Mouse (Mus musculus) midbrain, embryonic 15.5 days (tissue): Measurements from ENCODE around the gene Bmpr1b. TPM values are rescaled to one million over a fixed set of nuclear protein-coding genes. Genes with fewer than 3 reads are reported as not detected.
A peak's percentile ranks its signal among the peaks of the same experiment; 100 is the strongest.

Experiments used
- ATAC-seq: fragments of 200-750 bp; cut with Nextera tagmentation; replicated peaks from 2 replicates; pipeline ENCODE4 v1.8.0; 2017; ENCODE audit warnings: moderate TSS enrichment
- H3K27ac ChIP-seq: fragments of 300-500 bp; sonication (generic); 2 replicates; pipeline ENCODE4 v1.5.1; 2015; ENCODE audit warnings: mild to moderate bottlenecking, inconsistent platforms
- H3K27me3 ChIP-seq: fragments of 300-500 bp; sonication (generic); replicated peaks from 2 replicates; pipeline ENCODE4 v1.6.1; 2015; ENCODE audit warnings: inconsistent platforms
- H3K36me3 ChIP-seq: fragments of 300-500 bp; sonication (generic); replicated peaks from 2 replicates; pipeline ENCODE4 v1.6.1; 2015; ENCODE audit warnings: inconsistent platforms
- H3K4me1 ChIP-seq: fragments of 300-500 bp; sonication (generic); 2 replicates; pipeline ENCODE4 v1.6.1; 2015; ENCODE audit warnings: inconsistent platforms
- H3K4me2 ChIP-seq: fragments of 300-500 bp; sonication (generic); 2 replicates; pipeline ENCODE4 v1.6.1; 2015; ENCODE audit warnings: inconsistent platforms, mild to moderate bottlenecking, moderate library complexity
- H3K4me3 ChIP-seq: fragments of 300-500 bp; sonication (generic); 2 replicates; pipeline ENCODE4 v1.5.1; 2015; ENCODE audit warnings: mild to moderate bottlenecking, inconsistent platforms
- H3K9ac ChIP-seq: fragments of 300-500 bp; sonication (generic); 2 replicates; pipeline ENCODE4 v1.6.1; 2015; ENCODE audit warnings: mild to moderate bottlenecking, inconsistent platforms
- H3K9me3 ChIP-seq: fragments of 300-500 bp; sonication (generic); 2 replicates; pipeline ENCODE4 v1.6.1; 2016; ENCODE audit warnings: inconsistent platforms
- WGBS: fragments of 180-500 bp; shearing (Covaris S2); methylation state at CpG from one replicate; pipeline ENCODE4 v1.1.7; 2015; ENCODE audit warnings: mixed read lengths; 5-methylcytosine and 5-hydroxymethylcytosine counted together
- polyA plus RNA-seq: library from polyadenylated mRNA; unstranded; fragments of >200 nt; fragmentation: Nextera tagmentation; extraction: Ambion mirVana; gene quantifications from 2 replicates; pipeline ENCODE4 v1.2.1, GENCODE M21; 2015

Gene Bmpr1b
- polyA plus RNA-seq, 1 experiment from 2014 or later, result 2.3 TPM

DNA sequence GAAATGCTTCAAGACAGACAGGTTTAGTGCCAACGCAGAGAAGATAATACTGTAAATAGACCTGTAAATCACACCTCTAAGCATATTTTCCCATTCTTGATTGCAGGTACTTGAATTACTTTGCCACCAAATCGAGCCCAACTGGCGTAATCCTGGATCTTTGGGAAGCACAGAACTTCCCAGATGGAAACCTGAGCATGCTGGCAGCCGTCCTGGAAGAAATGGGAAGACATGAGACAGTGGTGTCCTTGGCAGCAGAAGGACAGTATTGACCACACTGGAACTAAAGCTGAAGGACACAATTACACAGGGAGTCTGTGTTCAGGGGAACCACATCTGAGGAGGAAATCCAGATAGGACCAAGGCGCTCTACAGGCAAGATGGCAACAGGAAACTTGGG, 340.9 kb downstream of the Bmpr1b start:
- Histone ChIP-seq H3K36me3 (no peaks in the 10 kb centered on the region), H3K4me2 (no peak overlapping the region), H3K4me1 (no peaks in the 10 kb centered on the region), H3K27ac (no peak overlapping the region), H3K4me3 (no peak overlapping the region), H3K27me3 (no peaks in the 10 kb centered on the region), H3K9me3 (no peaks in the 10 kb centered on the region), H3K9ac (no peak overlapping the region)
- no peak for ATAC-seq
- WGBS, result 93% methylated on average over 5 of the region's 5 CpGs

- no peaks in the 10 kb centered on the region for H3K9me3 ChIP-seq
- ATAC-seq, result peak; percentile 96
- peaks cover 15% of the 10 kb centered on the region for H3K4me1 ChIP-seq
- H3K36me3 ChIP-seq, result no peaks in the 10 kb centered on the region
- H3K4me2 ChIP-seq, result peak overlapping the region; percentile 38
- no peaks in the 10 kb centered on the region for H3K27me3 ChIP-seq
- H3K27ac ChIP-seq, result peak overlapping the region; percentile 40; the same call in 1 of the 2 replicates
- H3K4me3 ChIP-seq, result peak overlapping the region; percentile 16; the same call in 1 of the 2 replicates
- WGBS, result 4% methylated on average over 13 of the region's 13 CpGs
- H3K9ac ChIP-seq, result no peak overlapping the region
Observed at GRCm38 (mm10) chr3:141819331-141819941, 349.8 kb downstream of the Bmpr1b start.

DNA sequence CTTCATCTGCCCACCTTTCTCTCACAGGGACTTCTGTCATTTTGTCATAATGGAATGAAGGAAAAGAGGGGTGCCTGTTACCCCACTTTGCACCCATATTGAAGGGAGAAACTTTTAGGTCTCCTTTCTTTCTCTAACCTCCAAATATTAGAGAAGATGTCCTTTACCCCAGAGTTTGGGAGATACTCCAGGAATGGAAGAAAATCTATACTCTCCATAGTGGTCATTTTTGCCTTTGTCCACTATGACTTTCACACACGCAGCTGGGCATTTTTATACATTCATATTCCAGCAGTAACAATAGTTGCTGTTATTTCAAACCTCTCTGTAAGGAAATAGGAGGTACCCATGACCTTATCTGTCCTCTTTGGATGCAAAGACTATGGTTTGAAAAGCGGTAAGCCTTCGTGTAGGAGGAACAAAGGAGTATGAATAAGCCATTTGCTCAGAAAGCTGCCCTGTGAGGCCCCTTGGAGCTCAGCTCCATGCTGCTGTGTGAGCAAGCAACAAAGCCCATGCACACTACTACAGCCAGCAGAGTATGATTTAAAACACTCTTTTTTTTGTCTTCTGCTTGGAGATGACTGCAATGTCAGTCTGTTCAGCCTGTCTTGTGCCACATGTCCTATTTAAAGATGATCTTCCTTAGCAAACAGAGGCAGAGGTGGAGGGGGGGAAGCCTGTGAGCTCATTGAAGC, 350.5 kb downstream of the Bmpr1b start:
- Histone ChIP-seq H3K27ac (peak overlapping the region; percentile 40), H3K4me3 (no peak overlapping the region), H3K9ac (no peak overlapping the region), H3K27me3 (no peaks in the 10 kb centered on the region), H3K4me1 (peaks cover 15% of the 10 kb centered on the region), H3K4me2 (peak overlapping the region; percentile 38; the same call in 1 of the 2 replicates), H3K36me3 (no peaks in the 10 kb centered on the region), H3K9me3 (no peaks in the 10 kb centered on the region)
- ATAC-seq, result peak; percentile 77
- WGBS, result 10% methylated on average over 3 of the region's 3 CpGs

DNA sequence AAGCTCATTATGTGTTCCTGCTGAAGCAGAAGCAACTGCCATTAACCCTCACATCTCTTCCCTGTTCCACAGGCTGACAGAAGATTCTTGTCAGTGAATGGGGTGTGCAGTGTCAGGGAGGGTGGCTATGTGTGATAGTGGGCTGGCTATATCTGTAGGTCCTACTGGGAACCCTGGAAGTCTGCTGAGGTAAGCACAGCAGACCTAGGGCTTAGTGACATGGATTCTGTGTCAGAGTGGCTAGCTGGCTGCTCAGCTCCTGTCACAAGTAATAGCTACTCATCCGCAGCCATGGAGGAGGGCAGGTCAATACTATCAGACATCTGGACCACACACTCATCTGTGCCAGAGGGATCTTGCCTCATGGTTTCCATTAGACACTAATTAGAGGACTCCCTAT, 354.4 kb downstream of the Bmpr1b start:
- Histone ChIP-seq H3K9ac (no peak overlapping the region), H3K27ac (no peak overlapping the region)

DNA sequence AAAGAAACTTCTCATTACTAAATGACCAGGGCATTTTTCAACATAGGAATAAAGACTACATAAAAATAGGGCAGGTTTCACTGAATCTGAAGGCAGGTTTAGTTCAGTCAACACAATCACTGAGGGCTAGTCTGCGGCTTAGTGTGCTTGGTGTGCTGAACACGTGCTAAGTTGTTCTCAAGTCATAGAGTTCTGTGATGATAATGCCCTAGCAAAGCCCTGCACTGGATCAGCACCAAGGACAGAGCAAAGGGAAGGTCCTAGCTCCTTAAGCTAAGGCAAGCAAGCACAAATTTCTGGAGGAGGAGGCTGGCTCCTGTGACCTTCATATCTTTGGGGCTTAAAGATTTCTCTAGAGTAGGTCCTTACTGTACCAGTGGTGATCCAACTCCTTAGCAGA, 357.9 kb downstream of the Bmpr1b start:
- no peaks in the 10 kb centered on the region for H3K27me3 ChIP-seq
- no peak overlapping the region for H3K9ac ChIP-seq
- H3K4me1 ChIP-seq, result 0 out of 2 replicates have a peak, but pooled peaks cover 7% of the 10 kb centered on the region
- H3K4me3 ChIP-seq, result no peak overlapping the region
- 20% methylated on average over 2 of the region's 2 CpGs for WGBS
- H3K4me2 ChIP-seq, result no peak overlapping the region
- H3K27ac ChIP-seq, result no peak overlapping the region
- peak; percentile 33; the same call in 1 of the 2 replicates for ATAC-seq
- H3K36me3 ChIP-seq, result no peaks in the 10 kb centered on the region
- no peaks in the 10 kb centered on the region for H3K9me3 ChIP-seq

More for the DNA sequence above, 354.4 kb downstream of the Bmpr1b start:
- no peak overlapping the region for H3K4me2 ChIP-seq
- H3K9me3 ChIP-seq, result no peaks in the 10 kb centered on the region
- no peak overlapping the region for H3K4me3 ChIP-seq
- H3K36me3 ChIP-seq, result no peaks in the 10 kb centered on the region
- 63% methylated on average over 1 of the region's 1 CpGs for WGBS
- H3K4me1 ChIP-seq, result peaks cover 18% of the 10 kb centered on the region
- no peaks in the 10 kb centered on the region for H3K27me3 ChIP-seq
- ATAC-seq, result no peak

DNA sequence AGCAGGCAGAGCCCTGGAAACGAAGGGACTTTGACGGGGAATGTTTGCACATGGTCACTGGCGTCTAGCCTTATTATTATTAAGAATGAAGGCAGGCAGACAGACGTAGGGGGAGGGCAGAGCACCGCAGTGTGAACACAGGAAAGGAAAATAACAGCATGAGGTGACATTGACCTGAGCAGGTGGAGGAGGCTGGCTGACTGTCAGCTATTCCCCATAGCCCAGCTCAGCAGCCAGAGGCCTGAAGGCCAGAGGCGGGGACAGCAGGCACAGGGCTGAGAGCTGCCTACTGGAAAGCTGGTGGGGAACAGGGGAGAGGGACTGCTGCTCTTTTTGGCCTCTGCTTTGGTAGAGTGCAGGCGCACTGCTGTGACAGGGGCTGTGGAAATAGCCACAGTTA, 358.3 kb downstream of the Bmpr1b start:
- no peaks in the 10 kb centered on the region for H3K36me3 ChIP-seq
- H3K4me3 ChIP-seq, result no peak overlapping the region
- H3K27ac ChIP-seq, result no peak overlapping the region
- ATAC-seq, result peak; percentile 49
- H3K4me2 ChIP-seq, result no peak overlapping the region
- no peaks in the 10 kb centered on the region for H3K9me3 ChIP-seq
- H3K27me3 ChIP-seq, result no peaks in the 10 kb centered on the region
- 30% methylated on average over 7 of the region's 7 CpGs for WGBS
- no peak overlapping the region for H3K9ac ChIP-seq
- 0 out of 2 replicates have a peak, but pooled peaks cover 7% of the 10 kb centered on the region for H3K4me1 ChIP-seq

DNA sequence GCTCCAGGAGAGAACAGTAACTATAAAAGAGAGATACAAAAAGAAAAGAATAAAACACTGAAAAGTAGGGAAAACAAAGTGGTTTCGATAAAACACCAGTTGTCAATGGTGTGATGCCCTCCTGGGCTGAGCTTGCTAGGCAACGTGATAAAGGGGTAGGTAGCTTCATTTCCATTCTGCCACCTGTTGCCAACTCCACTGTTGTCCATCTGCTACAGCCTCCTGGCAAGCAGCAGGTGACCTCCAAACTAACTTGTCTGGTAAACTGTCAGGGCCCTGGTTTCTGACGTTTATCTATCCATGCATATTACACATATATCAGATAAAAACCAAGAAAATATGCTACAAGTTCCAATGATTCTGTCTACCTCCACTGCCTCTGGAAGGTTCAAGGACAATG, 359.6 kb downstream of the Bmpr1b start:
- H3K27me3 ChIP-seq, result no peaks in the 10 kb centered on the region
- no peaks in the 10 kb centered on the region for H3K9me3 ChIP-seq
- no peak overlapping the region for H3K4me3 ChIP-seq
- no peak overlapping the region for H3K9ac ChIP-seq
- no peaks in the 10 kb centered on the region for H3K36me3 ChIP-seq
- no peak overlapping the region for H3K4me2 ChIP-seq
- H3K27ac ChIP-seq, result no peak overlapping the region
- no peak for ATAC-seq
- 73% methylated on average over 3 of the region's 3 CpGs for WGBS
- 0 out of 2 replicates have a peak, but pooled peaks cover 7% of the 10 kb centered on the region for H3K4me1 ChIP-seq

DNA sequence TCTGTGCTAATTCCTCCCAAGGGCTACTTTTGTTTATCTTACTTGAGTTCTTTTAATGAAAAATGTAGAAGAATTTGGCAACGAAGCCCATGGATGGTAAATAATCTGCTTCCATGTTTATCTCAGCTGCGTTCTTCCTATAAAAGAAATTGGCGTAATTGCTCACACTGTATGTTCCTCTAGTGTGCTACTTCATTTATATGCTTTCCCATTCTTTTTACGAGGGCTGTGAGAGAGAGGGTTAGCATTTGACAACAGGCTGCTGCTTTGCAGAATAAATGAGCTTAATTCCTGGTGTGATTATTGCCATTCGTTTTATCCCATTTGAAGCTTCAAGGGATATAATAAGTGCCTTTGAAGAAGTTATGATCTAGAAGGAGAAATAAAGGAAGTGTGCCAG, 365.1 kb downstream of the Bmpr1b start:
- no peaks in the 10 kb centered on the region for H3K4me1 ChIP-seq
- H3K36me3 ChIP-seq, result no peaks in the 10 kb centered on the region
- H3K27ac ChIP-seq, result no peak overlapping the region
- ATAC-seq, result no peak
- no peaks in the 10 kb centered on the region for H3K9me3 ChIP-seq
- H3K4me3 ChIP-seq, result no peak overlapping the region
- WGBS, result 73% methylated on average over 5 of the region's 5 CpGs
- H3K4me2 ChIP-seq, result no peak overlapping the region
- H3K9ac ChIP-seq, result no peak overlapping the region
- H3K27me3 ChIP-seq, result no peaks in the 10 kb centered on the region

DNA sequence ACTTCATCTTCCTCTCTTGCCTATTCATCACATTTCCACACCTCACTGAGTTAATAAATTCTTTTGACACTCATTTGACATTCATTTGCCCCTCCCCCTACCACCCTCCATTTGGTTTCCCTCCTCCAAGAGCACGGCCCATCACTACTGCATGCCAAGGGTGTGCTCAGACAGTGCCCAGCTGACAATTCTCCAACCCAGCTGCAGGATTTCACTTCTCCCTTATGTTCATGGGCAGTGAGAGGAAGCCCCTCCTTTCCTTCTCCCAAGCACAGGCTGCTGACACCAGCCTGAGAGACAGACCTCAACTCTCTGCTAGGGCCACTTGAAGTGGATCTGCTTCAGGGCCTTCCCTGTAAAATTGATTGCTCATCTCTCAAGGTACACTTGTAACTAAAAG, 371.4 kb downstream of the Bmpr1b start:
- H3K9ac ChIP-seq, result no peak overlapping the region
- peak; percentile 56; the same call in 1 of the 2 replicates for ATAC-seq
- no peaks in the 10 kb centered on the region for H3K9me3 ChIP-seq
- H3K36me3 ChIP-seq, result no peaks in the 10 kb centered on the region
- H3K27ac ChIP-seq, result no peak overlapping the region
- H3K27me3 ChIP-seq, result no peaks in the 10 kb centered on the region
- WGBS, result 35% methylated on average over 1 of the region's 1 CpGs
- H3K4me2 ChIP-seq, result no peak overlapping the region
- H3K4me3 ChIP-seq, result no peak overlapping the region
- H3K4me1 ChIP-seq, result no peaks in the 10 kb centered on the region

GRCm38 (mm10) chr3:141797372-141797771, 371.9 kb downstream of the Bmpr1b start:
- Histone ChIP-seq H3K4me3 (no peak overlapping the region), H3K36me3 (no peaks in the 10 kb centered on the region), H3K9me3 (no peaks in the 10 kb centered on the region), H3K9ac (no peak overlapping the region), H3K4me2 (no peak overlapping the region), H3K4me1 (no peaks in the 10 kb centered on the region), H3K27me3 (no peaks in the 10 kb centered on the region), H3K27ac (no peak overlapping the region)
- ATAC-seq, result no peak

DNA sequence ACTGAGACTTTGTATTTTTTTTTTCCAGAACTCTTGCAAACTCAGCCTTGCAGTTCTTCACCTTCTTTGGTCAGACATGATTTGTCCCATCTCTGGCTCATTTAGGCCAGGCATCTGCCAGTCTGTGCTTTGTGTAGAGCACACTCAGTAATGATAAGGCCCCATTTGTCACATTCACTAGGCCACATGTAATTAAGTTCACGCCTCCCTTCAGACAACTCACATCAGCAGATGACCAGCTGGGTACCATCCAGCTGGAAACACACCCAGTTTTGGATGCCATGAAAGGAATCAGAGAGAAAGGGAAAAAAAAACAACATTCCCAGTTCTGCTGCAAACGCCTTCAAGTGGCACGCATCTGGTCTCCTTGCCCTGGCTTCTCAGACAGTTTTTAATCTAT, 374.9 kb downstream of the Bmpr1b start:
- H3K4me1 ChIP-seq, result no peaks in the 10 kb centered on the region
- WGBS, result 81% methylated on average over 3 of the region's 3 CpGs
- no peak for ATAC-seq

GRCm38 (mm10) chr3:141793755-141794154, 375.5 kb downstream of the Bmpr1b start:
- H3K27me3 ChIP-seq, result no peaks in the 10 kb centered on the region
- WGBS, result 90% methylated on average over 2 of the region's 2 CpGs
- H3K4me3 ChIP-seq, result no peak overlapping the region
- no peak for ATAC-seq
- H3K9ac ChIP-seq, result no peak overlapping the region
- no peak overlapping the region for H3K4me2 ChIP-seq
- H3K36me3 ChIP-seq, result 0 out of 2 replicates have a peak, but pooled peaks cover 2% of the 10 kb centered on the region
- no peaks in the 10 kb centered on the region for H3K9me3 ChIP-seq
- H3K4me1 ChIP-seq, result no peaks in the 10 kb centered on the region
- no peak overlapping the region for H3K27ac ChIP-seq

More for the DNA sequence above, 374.9 kb downstream of the Bmpr1b start:
- Histone ChIP-seq H3K9ac (no peak overlapping the region), H3K4me2 (no peak overlapping the region), H3K36me3 (no peaks in the 10 kb centered on the region), H3K27ac (no peak overlapping the region), H3K27me3 (no peaks in the 10 kb centered on the region), H3K4me3 (no peak overlapping the region), H3K9me3 (no peaks in the 10 kb centered on the region)

DNA sequence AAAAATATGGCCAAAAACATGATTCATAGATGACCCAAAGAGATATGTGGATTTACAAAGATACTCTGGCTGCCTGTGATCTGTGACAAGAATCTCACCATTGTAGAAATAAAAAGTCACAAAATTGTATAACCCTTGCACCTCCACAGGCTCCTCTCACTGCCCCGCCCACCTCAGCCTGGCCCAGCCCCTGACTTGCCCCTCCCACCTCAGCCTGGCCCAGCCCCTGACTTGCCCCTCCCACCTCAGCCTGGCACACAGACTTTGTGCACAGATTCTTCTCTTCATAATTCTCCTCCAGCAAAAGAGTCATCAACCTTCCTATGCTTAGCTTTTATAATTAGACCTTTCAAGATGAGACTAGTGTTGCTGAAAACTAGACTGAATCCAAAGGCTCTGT, 377.1 kb downstream of the Bmpr1b start:
- Histone ChIP-seq H3K4me3 (no peak overlapping the region), H3K4me2 (no peak overlapping the region), H3K36me3 (0 out of 2 replicates have a peak, but pooled peaks cover 2% of the 10 kb centered on the region), H3K27ac (no peak overlapping the region), H3K9ac (no peak overlapping the region), H3K27me3 (no peaks in the 10 kb centered on the region), H3K9me3 (no peaks in the 10 kb centered on the region), H3K4me1 (peaks cover 2% of the 10 kb centered on the region; the same call in 1 of the 2 replicates)
- ATAC-seq, result no peak
- WGBS, result 90% methylated on average over 1 of the region's 1 CpGs
